Mouse (Mus musculus): ENCODE data around the gene Rtn3.

GRCm38 (mm10) chr19:7467915-7468314 lies 15.2 kb downstream of the Rtn3 start:
- TF ChIP-seq CTCF (IDR thresholded peaks at IDR 0.05; ENCODE audit: low read depth) (no peak), EP300 (optimal IDR thresholded peaks at IDR 0.05) (no peak)
